Mouse (Mus musculus): ENCODE measurements around the gene Dnttip1.

The Dnttip1 gene

DNA sequence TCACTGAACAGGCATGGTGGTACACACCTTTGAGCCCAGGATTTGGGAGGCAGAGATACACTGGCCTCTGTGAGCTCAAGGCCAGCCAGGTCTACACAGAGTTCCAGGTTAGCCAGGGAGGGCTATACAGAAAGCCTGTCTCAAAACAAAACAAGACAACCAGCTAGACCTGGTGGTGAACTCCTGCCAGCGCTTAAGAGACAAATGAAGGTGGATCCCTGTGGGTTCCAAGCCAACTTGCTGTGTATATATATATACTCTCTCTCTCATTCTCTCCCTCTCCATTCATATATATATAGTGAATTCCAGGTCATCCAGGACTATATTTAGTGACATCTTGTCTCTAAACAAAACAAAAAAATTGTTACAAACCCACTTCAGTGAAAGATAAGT, 58.1 kb downstream of the Dnttip1 start:
- no peak for DNase-seq (ENCODE audit: low spot score in 2 of 2)

DNA sequence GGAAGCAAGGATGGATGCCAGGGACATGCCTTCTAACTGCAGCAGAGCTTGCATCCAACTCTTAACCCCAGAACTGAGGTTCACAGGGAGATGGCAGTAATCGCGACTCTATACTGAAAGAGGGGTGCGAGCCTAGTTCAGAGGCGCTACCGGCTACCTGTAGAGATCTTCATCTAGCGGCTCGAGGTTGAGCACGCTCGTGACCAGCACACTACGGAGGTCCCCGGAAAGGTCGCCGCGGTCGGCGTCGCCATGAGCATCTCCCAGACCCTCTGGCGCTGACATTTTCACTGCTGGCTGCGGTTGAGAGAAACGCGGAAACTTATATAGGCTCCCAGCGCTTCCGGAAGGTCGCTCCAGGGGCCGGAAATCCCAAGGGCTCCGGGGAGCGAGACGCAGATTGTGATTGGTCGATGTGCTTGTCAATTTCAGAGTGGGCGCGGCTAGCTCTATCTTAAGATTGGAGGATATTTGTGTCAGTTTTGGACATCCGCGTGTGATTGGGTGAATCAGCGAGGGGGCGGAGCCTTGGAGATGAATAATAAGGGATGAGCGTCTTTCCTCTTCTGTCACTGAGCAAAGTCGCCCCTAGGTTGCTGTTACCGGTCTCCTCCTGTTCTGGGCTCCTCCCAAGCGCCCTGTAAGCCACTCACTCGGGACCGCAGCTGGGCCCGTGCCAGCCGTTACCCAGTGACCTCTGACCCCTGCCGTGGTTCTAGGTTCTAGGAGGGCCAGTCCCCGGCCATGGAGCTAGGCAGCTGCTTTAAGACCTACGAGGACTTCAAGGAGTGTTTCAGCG, 58.9 kb downstream of the Dnttip1 start, which contains the start of the genes Acot8 and Zswim3:
Gene Acot8 (minus strand): TSS at position 350 of the 799 bp plus-strand sequence.
Gene Zswim3 (plus strand): TSS at position 566 of the 799 bp plus-strand sequence.
- peak; percentile 97 to 100 for DNase-seq (ENCODE audit: low spot score in 2 of 2)

DNA sequence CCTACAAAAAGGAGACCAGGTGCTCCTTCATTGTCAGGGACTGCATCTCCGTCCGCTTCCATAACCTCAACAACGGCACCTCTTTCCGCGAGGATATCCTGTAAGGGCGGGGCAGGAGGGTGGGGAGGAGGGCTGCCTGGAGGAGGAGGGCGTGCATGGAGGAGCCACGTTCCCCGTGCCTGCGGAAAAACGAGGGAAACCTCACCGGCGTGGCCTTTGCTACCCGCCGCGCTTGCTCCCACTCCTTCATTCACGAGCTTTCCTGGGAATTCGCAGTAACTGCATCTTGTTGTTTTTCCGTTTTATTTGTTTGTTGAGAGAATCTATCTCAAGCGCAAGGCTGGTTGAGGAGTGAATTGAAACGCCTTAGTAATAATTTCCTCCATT, 59.5 kb downstream of the Dnttip1 start:
- DNase-seq (ENCODE audit: low spot score in 2 of 2), result no peak

DNA sequence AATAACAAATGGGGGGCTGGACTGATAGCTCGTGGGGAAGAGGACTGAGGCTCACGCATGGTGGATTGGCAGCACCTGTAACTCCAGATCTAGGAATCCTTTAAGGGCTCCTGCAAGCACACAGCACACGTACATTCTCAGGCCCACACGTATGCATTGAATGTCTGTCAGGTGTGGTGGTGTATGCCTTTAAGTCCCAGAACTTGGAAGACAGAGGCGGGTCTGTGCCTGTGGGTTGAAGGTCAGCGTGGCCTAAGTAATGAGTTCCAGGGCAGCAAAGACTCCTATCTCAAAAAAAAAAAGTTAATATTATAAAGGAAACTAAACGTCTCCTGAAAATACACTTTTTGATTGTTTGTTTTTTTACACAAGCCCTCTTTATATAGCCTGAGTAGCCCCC, 60.8 kb downstream of the Dnttip1 start:
- no peak for DNase-seq (ENCODE audit: low spot score in 2 of 2)

DNA sequence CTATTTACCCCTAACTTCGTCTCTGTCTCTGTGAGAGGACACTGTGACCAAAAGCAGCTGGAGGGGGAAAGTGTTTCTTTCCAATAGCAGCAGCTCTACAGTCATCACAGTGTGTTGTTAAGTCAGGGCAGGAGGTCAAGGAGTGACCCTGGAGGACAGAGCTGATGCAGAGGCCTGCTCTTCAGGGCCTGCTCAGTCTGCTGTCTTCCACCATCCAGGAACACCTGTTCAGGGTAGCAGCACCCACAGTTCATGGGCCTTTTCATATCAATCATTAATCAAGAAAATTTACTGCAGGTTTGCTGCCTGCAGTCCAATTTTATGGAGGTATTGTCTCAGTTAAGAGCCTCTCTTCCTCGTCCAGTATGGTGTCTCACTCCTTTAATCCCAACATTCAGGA, 67.8 kb downstream of the Dnttip1 start:
- no peak for DNase-seq (ENCODE audit: low spot score in 2 of 2)

DNA sequence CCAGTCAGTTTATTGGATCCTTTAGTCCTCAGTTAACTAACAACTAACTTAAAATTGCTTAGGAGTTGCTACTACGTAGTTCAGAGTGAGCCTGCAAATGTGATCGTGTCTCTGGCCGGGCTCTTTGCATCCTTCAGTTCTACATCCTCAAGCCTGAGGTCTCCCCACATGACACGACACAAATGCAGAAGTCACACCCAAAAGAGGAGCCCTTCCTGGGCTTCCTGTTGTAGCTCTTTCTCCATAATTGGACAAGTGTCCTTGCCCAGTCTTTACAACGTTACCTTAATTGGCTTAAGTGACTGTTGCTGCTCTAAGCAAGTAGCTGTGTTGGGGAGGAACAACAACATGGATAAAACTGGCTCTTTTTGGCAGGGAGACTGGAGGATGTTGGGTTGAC, 69.6 kb downstream of the Dnttip1 start:
- DNase-seq (ENCODE audit: low spot score in 2 of 2), result no peak

DNA sequence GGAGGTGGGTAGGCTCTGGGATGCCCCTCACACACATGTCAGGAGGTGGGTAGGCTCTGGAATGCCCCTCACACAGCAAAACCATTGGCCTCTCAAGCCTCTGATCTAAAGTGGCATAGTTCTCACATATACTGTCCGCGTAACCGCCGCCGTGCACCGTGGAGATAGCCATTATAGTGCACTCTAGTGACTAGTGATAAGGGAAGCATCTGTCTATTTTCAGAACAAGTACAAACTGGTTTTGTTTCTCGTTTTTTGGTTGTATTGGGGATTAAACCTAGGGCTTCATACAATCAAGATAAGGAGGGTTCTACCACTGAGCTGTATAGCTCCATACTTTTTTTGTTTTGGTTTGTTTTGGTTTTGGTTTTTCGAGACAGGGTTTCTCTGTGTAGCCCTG, 70.0 kb downstream of the Dnttip1 start:
- no peak for DNase-seq (ENCODE audit: low spot score in 2 of 2)

DNA sequence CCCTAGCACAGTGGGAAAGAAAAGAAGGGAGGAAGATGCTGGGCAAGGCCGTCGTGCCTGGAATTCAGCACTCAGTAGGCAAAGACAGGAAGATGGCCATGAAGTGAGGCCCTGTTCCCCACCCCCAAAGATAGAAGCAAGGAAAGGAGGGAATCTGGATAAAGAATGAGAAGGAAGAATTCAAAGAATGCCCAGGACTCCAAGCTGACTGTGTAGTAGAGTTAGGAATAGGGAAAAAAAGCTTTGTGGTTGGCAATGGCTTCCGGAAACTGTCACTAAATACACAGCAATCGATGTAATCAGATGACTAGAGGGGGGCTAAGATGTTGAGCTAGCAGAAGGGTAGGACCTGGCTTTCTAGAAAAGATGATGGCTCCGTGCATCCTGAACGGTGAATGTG, 71.4 kb downstream of the Dnttip1 start:
- DNase-seq (ENCODE audit: low spot score in 2 of 2), result no peak

DNA sequence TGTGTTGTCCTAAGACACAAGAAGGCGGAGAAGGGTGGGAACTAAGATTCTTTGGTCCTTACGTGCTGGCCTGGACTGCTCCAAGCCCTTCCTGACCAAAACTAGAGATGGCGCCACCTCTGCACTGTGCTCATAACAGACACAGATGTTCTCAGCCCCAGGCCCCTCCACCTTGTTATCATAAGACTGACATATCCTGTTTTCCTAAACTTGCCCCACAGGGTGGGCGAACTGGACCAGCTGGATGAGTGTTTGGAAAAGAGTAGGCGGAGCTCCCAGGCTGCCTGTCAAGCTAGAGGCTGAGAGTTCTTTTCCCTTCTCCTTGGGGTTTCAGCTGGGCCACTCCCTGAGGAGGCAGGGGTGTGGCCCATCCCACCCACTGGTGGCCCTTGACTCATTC, 71.9 kb downstream of the Dnttip1 start:
- no peak for DNase-seq (ENCODE audit: low spot score in 2 of 2)

All from left cerebral cortex, adult 9 months (tissue).